Mouse (Mus musculus) embryonic facial prominence, embryonic 10.5 days (tissue): ENCODE data around the gene Spag6. TPM values are rescaled to one million over a fixed set of nuclear protein-coding genes. Genes with fewer than 3 reads are reported as not detected.

Experiments
- DNase-seq: peaks from one replicate; pipeline ENCODE4 v3.0.0-alpha.2; 2017; ENCODE audit warnings: low spot score
- H3K27ac ChIP-seq: fragments of 300-500 bp; sonication (generic); replicated peaks from 2 replicates; pipeline ENCODE4 v1.5.1; 2016; ENCODE audit warnings: mild to moderate bottlenecking
- H3K27me3 ChIP-seq: fragments of 300-500 bp; sonication (generic); replicated peaks from 2 replicates; pipeline ENCODE4 v1.6.1; 2016; ENCODE audit warnings: low read depth, mild to moderate bottlenecking; ENCODE audit not compliant: poor library complexity, severe bottlenecking
- H3K36me3 ChIP-seq: fragments of 300-500 bp; sonication (generic); replicated peaks from 2 replicates; pipeline ENCODE4 v1.6.1; 2016; ENCODE audit warnings: mild to moderate bottlenecking, moderate library complexity
- H3K4me1 ChIP-seq: fragments of 300-500 bp; sonication (generic); 2 replicates; pipeline ENCODE4 v1.6.1; 2016
- H3K4me3 ChIP-seq: fragments of 300-500 bp; sonication (generic); 2 replicates; pipeline ENCODE4 v1.5.1; 2016; ENCODE audit warnings: mild to moderate bottlenecking, moderate library complexity
- H3K9me3 ChIP-seq: fragments of 300-500 bp; sonication (generic); 2 replicates; pipeline ENCODE4 v1.6.1; 2016; ENCODE audit warnings: mild to moderate bottlenecking
- WGBS: fragments of 180-500 bp; shearing (Covaris S2); methylation state at CpG from one replicate; pipeline ENCODE4 v1.1.7; 2016; 5-methylcytosine and 5-hydroxymethylcytosine counted together
- polyA plus RNA-seq: library from polyadenylated mRNA; unstranded; fragments of >200 nt; fragmentation: Nextera tagmentation; extraction: Ambion mirVana; gene quantifications from 2 replicates; pipeline ENCODE4 v1.2.1, GENCODE M21; 2016

Gene Spag6
- polyA plus RNA-seq, 1 experiment from 2014 or later, result 0.25 TPM

DNA sequence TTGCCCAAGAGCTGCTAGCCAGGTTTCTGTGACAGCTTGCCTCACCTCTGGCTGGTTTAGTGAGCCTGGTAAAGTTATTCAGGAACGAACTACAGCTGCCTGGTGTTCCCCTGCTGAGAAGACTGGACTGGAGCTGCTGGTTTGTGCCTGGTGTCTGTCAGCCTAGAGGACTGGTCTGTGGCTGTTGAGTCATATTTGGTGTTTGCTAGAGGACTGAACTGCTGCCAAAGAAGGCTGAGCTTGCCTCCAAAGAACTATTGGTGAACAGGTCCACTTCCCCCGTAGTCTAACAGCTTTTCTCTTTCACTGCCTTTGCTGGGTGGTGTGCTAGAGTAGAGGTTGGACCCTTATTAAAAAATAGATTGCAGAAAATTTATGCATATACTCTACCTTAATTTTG lies 19.2 kb downstream of the Spag6 start:
- no peak overlapping the region for H3K4me3 ChIP-seq
- H3K9me3 ChIP-seq, result no peaks in the 10 kb centered on the region
- no peaks in the 10 kb centered on the region for H3K36me3 ChIP-seq
- no peak for DNase-seq
- no peak overlapping the region for H3K27ac ChIP-seq
- WGBS, result 76% methylated on average over 2 of the region's 2 CpGs
- 0 out of 2 replicates have a peak, but pooled peaks cover 4% of the 10 kb centered on the region for H3K27me3 ChIP-seq
- no peaks in the 10 kb centered on the region for H3K4me1 ChIP-seq

DNA sequence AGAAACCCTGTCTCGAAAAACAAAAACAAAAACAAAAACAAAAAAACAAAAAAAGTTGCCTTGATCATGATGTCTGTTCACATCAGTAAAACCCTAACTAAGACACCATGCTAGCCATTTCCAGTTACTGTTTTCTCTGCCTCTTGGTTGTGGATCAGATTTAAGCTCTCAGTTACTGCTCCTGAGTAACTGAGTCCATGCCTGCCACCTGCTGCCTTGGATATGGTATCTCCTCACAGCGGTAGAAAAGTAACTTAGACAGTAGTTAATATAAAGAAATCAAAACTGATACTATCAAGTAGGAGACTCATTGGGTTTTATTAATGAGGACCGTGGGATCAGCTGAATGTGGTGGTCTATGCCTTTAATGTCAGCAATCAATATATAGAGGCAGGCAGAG lies 20.5 kb downstream of the Spag6 start:
- DNase-seq, result no peak
- Histone ChIP-seq H3K4me1 (no peaks in the 10 kb centered on the region), H3K27me3 (0 out of 2 replicates have a peak, but pooled peaks cover 4% of the 10 kb centered on the region), H3K36me3 (no peaks in the 10 kb centered on the region), H3K9me3 (no peaks in the 10 kb centered on the region), H3K27ac (no peak overlapping the region), H3K4me3 (no peak overlapping the region)
- 79% methylated on average over 3 of the region's 3 CpGs for WGBS

DNA sequence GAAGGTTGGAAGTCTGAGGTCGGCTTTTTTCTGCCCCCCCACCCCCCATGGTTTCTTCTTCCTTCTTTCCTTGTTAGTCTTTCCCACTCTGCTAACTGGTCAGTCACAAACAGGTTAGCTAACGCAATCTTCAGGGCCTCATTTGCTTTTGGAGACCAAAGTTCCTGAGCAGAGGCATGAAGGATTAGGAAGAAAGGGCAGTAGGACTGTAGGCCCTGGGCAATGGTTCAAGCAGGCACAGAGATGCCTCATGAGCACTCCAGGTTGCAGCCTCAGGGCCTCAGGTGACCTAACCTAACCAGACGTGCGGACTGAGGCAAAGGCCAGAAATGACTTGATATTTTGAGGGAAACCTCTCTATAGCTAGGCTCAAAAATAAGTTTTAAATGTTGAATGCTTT lies 24.7 kb downstream of the Spag6 start:
- Histone ChIP-seq H3K36me3 (no peaks in the 10 kb centered on the region), H3K4me3 (no peak overlapping the region), H3K27ac (no peak overlapping the region), H3K4me1 (no peaks in the 10 kb centered on the region), H3K27me3 (no peaks in the 10 kb centered on the region), H3K9me3 (no peaks in the 10 kb centered on the region)
- WGBS, result 83% methylated on average over 4 of the region's 4 CpGs
- no peak for DNase-seq

DNA sequence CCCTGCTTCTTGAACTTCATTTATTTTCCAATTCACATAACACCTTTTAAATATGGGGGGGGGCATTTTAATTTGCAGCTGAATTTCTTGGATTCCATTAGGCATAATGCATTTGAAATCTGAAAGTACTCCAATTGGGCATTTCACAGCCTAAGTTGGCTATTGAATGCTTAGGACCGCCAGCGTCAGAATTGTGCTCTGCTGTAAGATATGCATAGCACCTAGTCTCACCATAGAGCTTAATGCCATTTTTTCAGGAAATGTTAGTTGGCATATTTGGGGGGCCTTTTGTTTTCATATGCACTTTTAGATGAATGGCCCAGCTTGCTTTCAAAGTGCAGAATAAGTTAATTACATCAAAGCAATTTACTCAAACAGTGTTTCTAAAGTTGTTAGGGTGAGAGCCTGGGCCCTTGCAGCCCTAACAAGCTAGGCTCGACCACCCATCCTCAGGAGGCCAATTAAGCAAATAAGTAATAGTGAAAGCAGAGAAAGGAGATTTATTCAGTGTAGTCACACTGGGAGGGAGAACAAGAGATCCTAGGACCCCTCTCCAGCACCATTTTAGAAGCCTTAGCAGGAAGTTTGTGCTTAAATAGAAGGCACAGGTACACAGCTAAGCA lies 28.5 kb downstream of the Spag6 start:
- Histone ChIP-seq H3K4me3 (no peak overlapping the region), H3K9me3 (no peaks in the 10 kb centered on the region), H3K36me3 (no peaks in the 10 kb centered on the region), H3K4me1 (no peaks in the 10 kb centered on the region), H3K27me3 (no peaks in the 10 kb centered on the region), H3K27ac (no peak overlapping the region)
- DNase-seq, result no peak
- 69% methylated on average over 3 of the region's 3 CpGs for WGBS

DNA sequence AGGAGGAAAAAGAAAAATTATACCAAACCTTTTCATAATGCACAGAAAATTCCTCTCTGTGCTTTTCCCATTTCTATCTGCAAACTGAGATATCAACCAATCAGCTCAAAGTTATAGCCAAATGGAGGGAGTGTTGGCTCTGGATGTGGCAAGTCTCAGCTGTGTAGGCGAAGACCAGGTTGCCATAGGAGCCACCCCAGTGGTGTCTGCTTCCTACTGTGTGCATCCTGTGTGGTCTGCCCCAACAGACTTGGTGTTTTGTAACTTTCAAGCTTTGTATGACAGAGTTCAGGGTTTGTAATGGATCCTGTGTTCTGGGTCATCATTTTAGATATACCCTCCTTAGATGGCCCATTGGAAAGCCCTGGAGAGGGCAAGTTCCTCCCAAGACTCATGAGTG lies 30.6 kb downstream of the Spag6 start:
- H3K27ac ChIP-seq, result no peak overlapping the region
- no peaks in the 10 kb centered on the region for H3K4me1 ChIP-seq
- no peaks in the 10 kb centered on the region for H3K9me3 ChIP-seq
- 90% methylated on average over 1 of the region's 1 CpGs for WGBS
- H3K36me3 ChIP-seq, result no peaks in the 10 kb centered on the region
- H3K27me3 ChIP-seq, result no peaks in the 10 kb centered on the region; the same call in 1 of the 2 replicates
- DNase-seq, result no peak
- no peak overlapping the region for H3K4me3 ChIP-seq

DNA sequence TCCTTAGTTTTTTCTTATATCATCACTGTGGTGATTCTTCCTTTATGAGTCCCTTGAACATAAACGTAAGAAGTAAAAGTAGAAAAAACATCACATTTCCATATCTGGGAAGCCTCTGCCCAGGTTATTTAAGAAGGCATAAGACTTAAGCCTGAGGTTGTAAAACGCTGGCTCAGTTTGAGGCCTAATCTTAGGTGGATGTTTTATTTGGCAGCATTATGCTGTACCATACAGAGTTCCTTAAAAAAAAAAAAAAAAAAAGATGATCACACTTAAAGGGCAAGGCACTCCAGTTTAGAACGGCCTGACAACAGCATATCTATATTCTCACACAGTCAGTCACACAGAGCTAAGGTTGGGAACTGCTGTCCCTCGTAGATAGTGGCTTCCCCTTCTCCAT lies 32.0 kb downstream of the Spag6 start:
- DNase-seq, result no peak
- Histone ChIP-seq H3K4me1 (no peaks in the 10 kb centered on the region), H3K27me3 (no peaks in the 10 kb centered on the region; the same call in 1 of the 2 replicates), H3K9me3 (no peaks in the 10 kb centered on the region), H3K27ac (no peak overlapping the region), H3K4me3 (no peak overlapping the region), H3K36me3 (no peaks in the 10 kb centered on the region)
- 88% methylated on average over 4 of the region's 4 CpGs for WGBS

DNA sequence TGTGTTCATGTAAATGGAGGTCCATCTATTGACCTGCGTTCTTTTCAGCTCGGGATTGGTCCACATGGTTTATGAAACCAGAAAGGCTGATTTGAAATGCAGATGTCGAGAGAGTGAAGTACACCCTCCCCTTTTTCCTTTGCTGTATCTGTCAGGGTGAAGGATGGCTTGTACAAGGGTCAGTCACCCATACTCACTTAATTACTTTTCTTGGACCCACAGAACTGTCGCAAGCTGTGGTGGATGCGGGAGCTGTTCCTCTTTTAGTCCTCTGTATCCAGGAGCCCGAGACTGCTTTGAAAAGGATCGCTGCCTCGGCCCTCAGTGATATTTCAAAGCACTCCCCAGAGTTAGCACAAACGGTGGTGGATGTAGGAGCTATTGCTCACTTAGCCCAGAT lies 37.9 kb downstream of the Spag6 start:
- Histone ChIP-seq H3K9me3 (no peaks in the 10 kb centered on the region), H3K36me3 (no peaks in the 10 kb centered on the region), H3K27ac (no peak overlapping the region), H3K27me3 (peaks cover 9% of the 10 kb centered on the region; the same call in 1 of the 2 replicates), H3K4me1 (peaks cover 12% of the 10 kb centered on the region), H3K4me3 (no peak overlapping the region)
- WGBS, result 49% methylated on average over 9 of the region's 9 CpGs
- DNase-seq, result no peak

DNA sequence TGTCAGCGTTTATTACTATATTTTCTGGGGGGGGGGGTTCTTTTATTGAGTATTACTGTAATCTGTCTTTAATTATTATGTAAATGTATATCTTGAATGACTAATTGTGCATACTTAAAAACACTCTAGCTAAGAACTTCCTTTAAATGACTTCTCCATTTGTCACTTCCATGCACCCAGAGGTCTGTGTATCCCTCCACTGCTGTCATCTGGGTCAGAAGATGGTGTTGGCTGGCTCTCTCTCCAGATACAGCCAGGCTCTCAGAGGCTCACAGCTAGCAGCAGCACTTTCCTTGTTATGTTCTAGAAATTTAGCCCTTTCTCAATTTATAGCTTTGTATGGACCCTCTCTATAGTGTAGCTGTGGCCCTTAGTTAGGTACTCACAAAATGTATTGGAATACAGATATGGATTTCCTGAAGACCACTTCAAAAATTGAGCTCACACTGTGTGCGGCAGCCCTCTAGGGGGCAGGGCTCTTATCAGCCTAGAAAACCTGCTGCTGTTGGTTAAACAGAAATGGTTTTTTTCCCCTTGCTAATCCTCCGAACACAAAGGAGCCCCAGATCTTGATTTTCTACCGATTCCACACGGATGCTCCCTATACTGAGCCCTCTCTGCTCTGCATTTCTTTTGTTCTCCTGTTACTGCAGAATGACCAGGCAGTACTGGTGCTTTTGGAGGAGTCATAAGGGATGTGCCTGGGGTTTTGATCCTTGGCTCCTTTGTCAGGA lies 40.7 kb downstream of the Spag6 start:
- Histone ChIP-seq H3K27ac (no peak overlapping the region), H3K9me3 (no peaks in the 10 kb centered on the region), H3K27me3 (peaks cover 9% of the 10 kb centered on the region), H3K4me1 (peaks cover 12% of the 10 kb centered on the region), H3K36me3 (no peaks in the 10 kb centered on the region), H3K4me3 (no peak overlapping the region)
- 35% methylated on average over 5 of the region's 5 CpGs for WGBS
- DNase-seq, result peak; percentile 11

DNA sequence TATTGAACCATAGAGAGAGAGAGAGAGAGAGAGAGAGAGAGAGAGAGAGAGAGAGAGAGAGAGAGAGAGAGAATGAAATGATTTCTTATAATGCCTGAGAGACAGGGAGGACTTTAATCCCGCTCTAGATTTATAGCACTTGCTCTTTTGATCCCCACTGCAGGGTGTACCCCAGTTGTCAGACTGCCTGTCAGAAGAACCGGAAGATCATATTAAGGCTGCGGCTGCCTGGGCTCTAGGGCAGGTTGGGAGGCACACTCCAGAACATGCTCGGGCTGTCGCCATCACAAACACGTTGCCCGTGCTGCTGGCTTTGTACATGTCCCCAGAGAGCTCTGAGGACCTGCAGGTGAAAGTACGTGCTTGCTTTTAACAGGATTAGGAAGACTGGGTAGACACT lies 43.2 kb downstream of the Spag6 start:
- H3K27ac ChIP-seq, result no peak overlapping the region
- no peak overlapping the region for H3K4me3 ChIP-seq
- DNase-seq, result peak; percentile 11
- H3K9me3 ChIP-seq, result no peaks in the 10 kb centered on the region
- H3K4me1 ChIP-seq, result peaks cover 10% of the 10 kb centered on the region; the same call in 1 of the 2 replicates
- no peaks in the 10 kb centered on the region for H3K36me3 ChIP-seq
- 61% methylated on average over 8 of the region's 8 CpGs for WGBS
- peaks cover 9% of the 10 kb centered on the region for H3K27me3 ChIP-seq

DNA sequence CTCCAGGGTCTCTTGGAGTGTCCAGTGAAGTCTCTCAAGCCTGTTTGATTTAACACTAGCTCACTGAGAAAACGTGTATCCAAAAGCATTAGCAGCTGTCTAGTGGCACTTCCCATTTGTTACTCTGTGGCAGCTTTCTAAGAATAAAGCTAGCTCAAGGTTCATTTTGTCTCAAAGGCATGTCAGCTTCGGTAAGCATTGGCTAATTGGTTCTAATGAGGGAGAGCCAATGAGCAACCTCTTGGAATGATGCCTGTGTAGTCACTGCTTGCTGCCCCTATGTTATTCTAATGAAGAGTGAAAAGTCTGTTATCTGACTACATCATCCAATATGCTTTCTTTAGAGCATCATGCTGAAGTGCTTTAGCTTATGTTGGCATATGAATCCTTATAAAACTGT lies 45.4 kb downstream of the Spag6 start:
- 60% methylated on average over 2 of the region's 2 CpGs for WGBS
- Histone ChIP-seq H3K27me3 (peaks cover 9% of the 10 kb centered on the region), H3K9me3 (no peaks in the 10 kb centered on the region), H3K4me3 (no peak overlapping the region), H3K36me3 (no peaks in the 10 kb centered on the region), H3K4me1 (0 out of 2 replicates have a peak, but pooled peaks cover 5% of the 10 kb centered on the region), H3K27ac (no peak overlapping the region)
- DNase-seq, result no peak

DNA sequence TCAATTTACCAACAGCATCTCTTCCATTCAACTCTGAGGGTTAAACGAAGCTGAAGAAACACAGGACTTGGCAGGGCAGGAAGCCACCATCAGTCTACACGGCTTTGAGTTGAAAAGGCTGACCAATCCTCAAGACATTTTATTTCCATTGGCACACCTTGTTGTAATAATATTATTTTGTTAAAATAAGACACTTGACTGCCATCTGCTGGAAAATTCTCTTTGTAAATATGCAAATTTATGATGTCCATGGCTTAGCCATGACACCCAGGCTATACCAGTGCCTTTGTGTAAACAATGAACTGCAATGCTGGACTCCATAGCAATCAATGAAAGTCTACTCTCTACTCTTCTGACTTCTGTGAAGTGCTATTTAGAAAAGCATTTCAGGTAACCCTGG lies 62.3 kb downstream of the Spag6 start:
- Histone ChIP-seq H3K4me3 (no peak overlapping the region), H3K4me1 (0 out of 2 replicates have a peak, but pooled peaks cover 3% of the 10 kb centered on the region), H3K27ac (no peak overlapping the region), H3K9me3 (no peaks in the 10 kb centered on the region), H3K36me3 (no peaks in the 10 kb centered on the region), H3K27me3 (peaks cover 9% of the 10 kb centered on the region)
- 65% methylated on average over 2 of the region's 2 CpGs for WGBS
- DNase-seq, result no peak

DNA sequence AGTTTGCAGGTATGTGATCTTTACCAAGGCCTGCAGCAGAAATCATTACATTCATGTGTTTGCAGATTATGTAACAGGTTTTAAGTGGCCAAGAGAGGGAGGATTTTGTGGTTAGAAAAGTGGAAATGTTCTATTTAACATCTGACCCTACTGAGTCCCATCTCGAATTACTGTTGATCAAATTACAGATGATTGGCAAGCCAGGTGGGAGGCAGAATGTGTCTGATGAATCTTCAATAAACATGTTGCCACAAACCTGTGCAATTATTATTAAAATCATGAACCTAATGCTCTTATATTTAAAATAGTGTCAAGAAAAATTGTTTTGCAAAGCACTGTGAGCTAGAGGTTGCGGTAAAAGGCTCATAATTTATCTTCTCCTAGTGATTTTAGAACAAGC lies 71.0 kb downstream of the Spag6 start:
- no peak overlapping the region for H3K27ac ChIP-seq
- no peak for DNase-seq
- 66% methylated on average over 2 of the region's 2 CpGs for WGBS
- no peaks in the 10 kb centered on the region for H3K9me3 ChIP-seq
- peaks cover 27% of the 10 kb centered on the region for H3K27me3 ChIP-seq
- H3K4me3 ChIP-seq, result no peak overlapping the region
- peaks cover 24% of the 10 kb centered on the region for H3K4me1 ChIP-seq
- no peaks in the 10 kb centered on the region for H3K36me3 ChIP-seq
